Mouse (Mus musculus): Measurements from ENCODE around the gene Nr1i3. TPM values are rescaled to one million over a fixed set of nuclear protein-coding genes. Genes with fewer than 3 reads are reported as not detected.

Nr1i3 gene
- polyA plus RNA-seq, 1 experiment from 2014 or later, result 0.34 TPM

DNA sequence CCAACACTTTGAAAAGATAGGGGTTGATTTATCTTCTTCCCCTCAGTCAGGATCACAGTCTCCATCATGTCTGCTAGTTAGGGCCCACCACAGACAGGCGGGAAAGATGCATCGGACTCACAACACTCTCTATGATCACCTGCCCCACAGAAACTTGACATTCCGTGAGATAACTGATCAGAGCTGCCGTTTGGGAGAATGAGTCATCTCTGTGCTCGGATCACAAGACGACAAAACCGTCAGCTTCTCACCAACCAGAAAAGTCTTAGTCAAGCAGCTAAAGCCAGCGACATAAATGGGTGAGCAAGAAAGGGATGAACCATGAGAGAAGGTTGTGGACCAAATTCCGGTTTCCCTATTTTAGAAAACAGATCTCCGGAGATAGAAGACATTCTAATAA, 21.5 kb upstream of the Nr1i3 start:
- Histone ChIP-seq H3K9ac (replicated peaks; ENCODE audit: low read length) (no peak overlapping the region), H3K27ac (replicated peaks; ENCODE audit: low read depth, low read length) (no peak overlapping the region), H3K4me1 (ENCODE audit: control insufficient read depth, insufficient read depth, low read length) (peaks cover 46% of the 10 kb centered on the region), H3K4me3 (replicated peaks; ENCODE audit: low read depth, low read length) (no peak overlapping the region), H3K4me2 (ENCODE audit: low read length) (peak overlapping the region; percentile 97; the same call in 1 of the 2 replicates), H3K36me3 (ENCODE audit: control insufficient read depth, insufficient read depth, low read length) (no peaks in the 10 kb centered on the region), H3K27me3 (ENCODE audit: control insufficient read depth, insufficient read depth, low read length) (peaks cover 16% of the 10 kb centered on the region), H3K9me3 (ENCODE audit: control insufficient read depth, low read length) (no peaks in the 10 kb centered on the region)
- WGBS, result 37% methylated on average over 10 of the region's 10 CpGs
- ATAC-seq (ENCODE audit: low FRiP score, low TSS enrichment) (no peak), DNase-seq (peak; percentile 3)

DNA sequence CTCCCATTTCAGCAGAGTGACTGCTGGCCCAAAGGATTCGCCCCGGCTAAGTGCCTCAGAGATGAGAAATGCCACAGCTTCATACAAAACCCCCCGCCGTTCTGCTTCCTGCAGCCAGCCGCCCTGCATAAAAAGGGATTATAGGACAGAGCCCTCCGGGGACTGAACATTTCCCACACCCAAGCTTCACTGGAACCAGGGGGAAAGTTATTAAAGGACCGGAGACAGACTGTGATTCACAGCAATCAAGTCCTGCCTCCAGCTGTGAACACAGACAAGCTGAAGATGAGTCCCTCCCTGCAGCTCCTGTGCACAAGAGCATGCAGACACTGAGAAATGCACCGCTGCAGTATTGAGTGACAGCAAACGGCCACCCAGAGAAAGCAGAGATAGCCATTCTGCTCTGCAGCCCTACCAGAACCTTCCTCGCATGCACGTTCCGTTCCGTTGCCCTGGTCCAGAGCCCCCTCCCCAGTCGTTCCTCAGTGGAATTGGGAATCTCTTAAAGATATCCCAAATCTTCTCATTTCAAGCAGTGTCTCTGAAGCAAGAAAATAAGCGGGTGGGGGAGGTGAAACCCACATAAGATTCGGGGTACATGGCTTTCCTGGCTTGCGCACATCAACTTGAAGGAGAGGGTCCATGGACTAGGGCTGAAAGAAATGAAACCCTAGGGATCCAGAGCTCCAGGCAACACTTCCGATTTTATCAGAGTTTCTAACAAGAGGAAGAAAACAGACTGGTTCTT, 20.5 kb upstream of the Nr1i3 start:
- Histone ChIP-seq H3K4me2 (ENCODE audit: low read length) (peak overlapping the region; percentile 97), H3K27me3 (ENCODE audit: control insufficient read depth, insufficient read depth, low read length) (peaks cover 17% of the 10 kb centered on the region), H3K36me3 (ENCODE audit: control insufficient read depth, insufficient read depth, low read length) (no peaks in the 10 kb centered on the region), H3K9me3 (ENCODE audit: control insufficient read depth, low read length) (no peaks in the 10 kb centered on the region), H3K4me3 (replicated peaks; ENCODE audit: low read depth, low read length) (peak overlapping the region; percentile 27), H3K4me1 (ENCODE audit: control insufficient read depth, insufficient read depth, low read length) (peaks cover 46% of the 10 kb centered on the region), H3K9ac (replicated peaks; ENCODE audit: low read length) (peak overlapping the region; percentile 3), H3K27ac (replicated peaks; ENCODE audit: low read depth, low read length) (peak overlapping the region; percentile 62)
- WGBS, result under 1% methylated on average over 18 of the region's 18 CpGs
- peak; percentile 83 for DNase-seq
- peak; percentile 49; the same call in 1 of the 2 replicates for ATAC-seq (ENCODE audit: low FRiP score, low TSS enrichment)

- DNase-seq, result peak; percentile 36
- H3K27me3 ChIP-seq (ENCODE audit: control insufficient read depth, insufficient read depth, low read length), result peaks cover 17% of the 10 kb centered on the region
- H3K4me3 ChIP-seq (replicated peaks; ENCODE audit: low read depth, low read length), result peak overlapping the region; percentile 27
- ATAC-seq (ENCODE audit: low FRiP score, low TSS enrichment), result no peak
- H3K9ac ChIP-seq (replicated peaks; ENCODE audit: low read length), result no peak overlapping the region
- peak overlapping the region; percentile 97 for H3K4me2 ChIP-seq (ENCODE audit: low read length)
- H3K27ac ChIP-seq (replicated peaks; ENCODE audit: low read depth, low read length), result no peak overlapping the region
- H3K9me3 ChIP-seq (ENCODE audit: control insufficient read depth, low read length), result no peaks in the 10 kb centered on the region
- no peaks in the 10 kb centered on the region for H3K36me3 ChIP-seq (ENCODE audit: control insufficient read depth, insufficient read depth, low read length)
- H3K4me1 ChIP-seq (ENCODE audit: control insufficient read depth, insufficient read depth, low read length), result peaks cover 40% of the 10 kb centered on the region
- 24% methylated on average over 11 of the region's 11 CpGs for WGBS
These were observed 19.6 kb upstream of the Nr1i3 start for GRCm38 (mm10) chr1:171193911-171194830.

DNA sequence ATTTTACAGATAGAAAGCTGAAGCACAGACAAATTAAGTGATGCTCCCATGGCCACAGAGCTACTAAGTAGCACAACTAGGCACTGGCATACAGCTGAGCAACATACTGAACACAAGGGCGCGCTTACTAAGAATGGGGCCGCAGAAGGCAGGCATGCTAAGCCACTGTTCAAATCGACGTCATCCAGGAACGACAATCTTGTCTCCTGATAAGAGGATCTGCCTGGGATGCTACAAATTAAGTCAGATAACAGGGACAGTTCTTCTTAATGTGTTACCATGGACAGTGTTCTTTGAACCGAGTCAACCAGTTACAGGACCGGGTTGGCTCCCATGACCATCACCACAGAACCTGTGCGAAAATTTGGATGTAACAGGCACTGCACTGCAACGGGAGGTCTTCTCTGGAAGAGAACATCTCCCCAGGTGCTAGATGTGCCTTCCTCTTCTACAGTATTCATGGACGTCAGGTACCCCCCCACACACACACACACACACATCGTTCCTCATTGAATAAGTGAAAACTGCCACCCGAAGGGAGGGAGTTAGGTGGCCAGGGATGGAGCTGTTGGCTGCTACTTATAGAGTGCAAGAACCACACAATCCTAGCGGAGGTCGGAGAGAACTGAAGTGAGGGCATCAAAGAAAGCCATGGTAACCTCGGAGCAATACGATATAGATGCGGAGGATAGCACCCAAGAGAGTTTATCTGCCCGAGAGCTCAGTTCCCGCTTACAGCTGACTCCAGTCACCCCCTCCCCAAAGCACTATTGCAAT, 18.5 kb upstream of the Nr1i3 start:
- H3K4me2 ChIP-seq (ENCODE audit: low read length), result peak overlapping the region; percentile 97
- peak overlapping the region; percentile 63 for H3K4me3 ChIP-seq (replicated peaks; ENCODE audit: low read depth, low read length)
- H3K9ac ChIP-seq (replicated peaks; ENCODE audit: low read length), result peak overlapping the region; percentile 57; the same call in 1 of the 2 replicates
- peaks cover 17% of the 10 kb centered on the region for H3K27me3 ChIP-seq (ENCODE audit: control insufficient read depth, insufficient read depth, low read length)
- 4% methylated on average over 20 of the region's 20 CpGs for WGBS
- peaks cover 36% of the 10 kb centered on the region for H3K4me1 ChIP-seq (ENCODE audit: control insufficient read depth, insufficient read depth, low read length)
- H3K36me3 ChIP-seq (ENCODE audit: control insufficient read depth, insufficient read depth, low read length), result no peaks in the 10 kb centered on the region
- ATAC-seq (ENCODE audit: low FRiP score, low TSS enrichment), result no peak
- peak; percentile 55 for DNase-seq
- no peak overlapping the region for H3K27ac ChIP-seq (replicated peaks; ENCODE audit: low read depth, low read length)
- no peaks in the 10 kb centered on the region for H3K9me3 ChIP-seq (ENCODE audit: control insufficient read depth, low read length)

- H3K36me3 ChIP-seq (ENCODE audit: control insufficient read depth, insufficient read depth, low read length), result no peaks in the 10 kb centered on the region
- no peaks in the 10 kb centered on the region for H3K9me3 ChIP-seq (ENCODE audit: control insufficient read depth, low read length)
- peak within 1 kb of the TSS; percentile 97 for H3K4me2 ChIP-seq (ENCODE audit: low read length)
- peak within 1 kb of the TSS; percentile 63 for H3K4me3 ChIP-seq (replicated peaks; ENCODE audit: low read depth, low read length)
- 0% methylated on average over 33 of the region's 33 CpGs for WGBS
- H3K27ac ChIP-seq (replicated peaks; ENCODE audit: low read depth, low read length), result no peak within 1 kb of the TSS
- peak within 1 kb of the TSS; percentile 57 for H3K9ac ChIP-seq (replicated peaks; ENCODE audit: low read length)
- H3K27me3 ChIP-seq (ENCODE audit: control insufficient read depth, insufficient read depth, low read length), result peaks cover 17% of the 10 kb centered on the region
- DNase-seq, result peak; percentile 76
- peaks cover 36% of the 10 kb centered on the region for H3K4me1 ChIP-seq (ENCODE audit: control insufficient read depth, insufficient read depth, low read length)
- ATAC-seq (ENCODE audit: low FRiP score, low TSS enrichment), result peak; percentile 71
These were observed 17.8 kb upstream of the Nr1i3 start, which contains the start of gene Pcp4l1 for GRCm38 (mm10) chr1:171195887-171196397. Gene Pcp4l1 (minus strand): TSS chr1:171196268.

DNA sequence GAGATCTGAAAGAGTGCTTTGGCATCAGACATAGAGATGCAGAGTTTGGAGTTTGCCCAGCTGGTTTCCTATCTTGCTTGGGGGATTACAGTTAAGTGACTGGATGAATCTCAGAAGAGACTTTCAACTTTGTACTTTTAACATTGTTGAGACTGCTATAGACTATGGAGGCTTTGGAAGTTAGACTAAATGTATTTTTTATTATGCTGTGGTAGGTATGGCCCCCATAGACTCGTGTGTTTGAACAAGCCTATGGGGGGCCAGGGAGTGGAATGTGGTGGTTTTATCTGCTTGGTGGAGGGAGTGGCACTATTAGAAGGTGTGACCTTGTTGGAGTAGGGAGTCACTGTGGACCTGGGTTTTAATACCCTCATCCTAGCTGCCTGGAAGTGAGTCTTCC, 14.2 kb upstream of the Nr1i3 start:
- H3K4me2 ChIP-seq (ENCODE audit: low read length), result no peak overlapping the region
- H3K9ac ChIP-seq (replicated peaks; ENCODE audit: low read length), result no peak overlapping the region
- 76% methylated on average over 1 of the region's 1 CpGs for WGBS
- DNase-seq (no peak), ATAC-seq (ENCODE audit: low FRiP score, low TSS enrichment) (no peak)
- H3K9me3 ChIP-seq (ENCODE audit: control insufficient read depth, low read length), result no peaks in the 10 kb centered on the region
- H3K27ac ChIP-seq (replicated peaks; ENCODE audit: low read depth, low read length), result no peak overlapping the region
- peaks cover 13% of the 10 kb centered on the region for H3K4me1 ChIP-seq (ENCODE audit: control insufficient read depth, insufficient read depth, low read length)
- H3K4me3 ChIP-seq (replicated peaks; ENCODE audit: low read depth, low read length), result no peak overlapping the region
- H3K36me3 ChIP-seq (ENCODE audit: control insufficient read depth, insufficient read depth, low read length), result no peaks in the 10 kb centered on the region
- peaks cover 17% of the 10 kb centered on the region for H3K27me3 ChIP-seq (ENCODE audit: control insufficient read depth, insufficient read depth, low read length)

DNA sequence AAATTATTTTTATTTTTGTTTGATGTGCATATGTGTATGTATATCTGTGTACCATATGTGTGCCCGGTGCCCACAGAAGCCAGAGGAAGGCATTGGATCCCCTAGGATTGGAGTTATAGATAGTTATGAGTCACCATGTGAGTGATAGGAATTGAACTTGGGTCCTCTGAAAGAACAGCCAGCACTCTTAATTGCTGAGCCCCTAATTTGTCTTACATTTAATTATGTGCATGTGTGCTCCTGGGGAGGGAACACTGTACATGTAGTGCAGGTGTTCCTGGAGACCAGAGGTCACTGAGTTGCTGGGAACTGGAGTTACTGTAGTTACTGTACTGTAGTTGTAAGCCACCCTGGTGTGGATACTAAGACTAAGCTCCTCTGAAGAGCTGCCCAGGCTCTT, 13.0 kb upstream of the Nr1i3 start:
- H3K27me3 ChIP-seq (ENCODE audit: control insufficient read depth, insufficient read depth, low read length), result peaks cover 11% of the 10 kb centered on the region
- H3K4me2 ChIP-seq (ENCODE audit: low read length), result no peak overlapping the region
- no peaks in the 10 kb centered on the region for H3K36me3 ChIP-seq (ENCODE audit: control insufficient read depth, insufficient read depth, low read length)
- peaks cover 6% of the 10 kb centered on the region; the same call in 1 of the 2 replicates for H3K4me1 ChIP-seq (ENCODE audit: control insufficient read depth, insufficient read depth, low read length)
- DNase-seq, result no peak
- no peak overlapping the region for H3K4me3 ChIP-seq (replicated peaks; ENCODE audit: low read depth, low read length)
- WGBS, result 97% methylated on average over 1 of the region's 1 CpGs
- H3K27ac ChIP-seq (replicated peaks; ENCODE audit: low read depth, low read length), result no peak overlapping the region
- H3K9me3 ChIP-seq (ENCODE audit: control insufficient read depth, low read length), result no peaks in the 10 kb centered on the region
- H3K9ac ChIP-seq (replicated peaks; ENCODE audit: low read length), result no peak overlapping the region
- no peak for ATAC-seq (ENCODE audit: low FRiP score, low TSS enrichment)
